Mouse (Mus musculus): ENCODE data around the gene Zfp94. TPM values are rescaled to one million over a fixed set of nuclear protein-coding genes. Genes with fewer than 3 reads are reported as not detected.
A peak's percentile ranks its signal among the peaks of the same experiment; 100 is the strongest.

Zfp94 gene
- total and polyA plus RNA-seq, 2 experiments from 2014 or later, result 12.0 to 21.6 TPM

DNA sequence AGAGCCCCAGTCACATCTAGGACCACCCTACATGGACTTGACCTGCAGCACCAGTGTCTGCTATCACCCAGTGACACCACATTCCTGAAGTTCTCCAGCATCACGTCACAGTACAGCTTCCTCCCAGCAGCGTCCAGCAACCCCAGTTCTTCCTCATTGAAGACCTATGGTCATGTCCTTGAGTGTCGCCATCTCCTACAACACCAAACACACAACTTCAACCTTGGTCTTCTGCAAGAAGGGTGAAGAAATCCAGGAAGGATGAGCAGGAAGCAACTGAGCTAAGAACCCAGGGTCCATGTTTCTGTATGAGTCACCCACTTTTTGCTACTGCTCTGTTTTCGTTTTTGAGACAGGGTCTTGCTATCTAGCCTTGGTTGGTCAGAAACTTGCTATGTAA lies 6.1 kb upstream of the Zfp94 start:
- TF ChIP-seq CTCF (IDR thresholded peaks at IDR 0.05; ENCODE audit: low read depth), result no peak
- H3K9me3 ChIP-seq (ENCODE audit: low read length), result no peaks in the 10 kb centered on the region
- ATAC-seq, result no peak
- no peak overlapping the region for H3K27ac ChIP-seq
- no peaks in the 10 kb centered on the region for H3K36me3 ChIP-seq (ENCODE audit: insufficient read depth, low read length)
- no peaks in the 10 kb centered on the region for H3K4me1 ChIP-seq (ENCODE audit: insufficient read depth, low read length)
- DNase-seq (ENCODE audit: low spot score), result no peak
- H3K4me2 ChIP-seq (ENCODE audit: low read depth, low read length), result no peak overlapping the region
- WGBS, result 77% methylated on average over 4 of the region's 4 CpGs
- H3K27me3 ChIP-seq (ENCODE audit: insufficient read depth, low read length), result no peaks in the 10 kb centered on the region
- H3K4me3 ChIP-seq (ENCODE audit: low read length), result no peak overlapping the region
- H3K9ac ChIP-seq (replicated peaks; ENCODE audit: low read length), result no peak overlapping the region

DNA sequence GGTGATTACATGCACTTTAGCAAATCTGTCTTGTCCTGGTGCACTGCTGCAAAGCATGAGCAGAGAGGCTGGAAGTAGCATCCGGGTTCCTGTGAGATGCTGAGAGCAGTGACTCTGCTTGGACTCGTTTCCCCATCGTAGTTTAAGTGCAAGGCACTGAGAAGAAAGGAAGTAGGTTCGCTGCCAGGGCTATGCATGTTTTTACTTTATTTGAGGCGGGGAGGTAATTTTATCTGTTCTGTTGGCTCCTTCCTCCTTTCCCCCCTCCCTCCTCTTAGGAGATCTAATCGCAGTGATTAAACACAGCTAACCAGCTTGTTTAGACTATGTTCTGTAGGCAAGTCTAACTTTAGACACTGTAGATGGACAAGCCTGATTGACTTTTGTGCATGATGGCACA lies 2.5 kb upstream of the Zfp94 start:
- DNase-seq (ENCODE audit: low spot score), result no peak
- no peak for TF ChIP-seq CTCF (IDR thresholded peaks at IDR 0.05; ENCODE audit: low read depth)
- H3K27ac ChIP-seq, result no peak overlapping the region
- H3K4me1 ChIP-seq (ENCODE audit: insufficient read depth, low read length), result peaks cover 5% of the 10 kb centered on the region; the same call in 1 of the 2 replicates
- WGBS, result 78% methylated on average over 6 of the region's 6 CpGs
- no peak overlapping the region for H3K4me3 ChIP-seq (ENCODE audit: low read length)
- no peaks in the 10 kb centered on the region for H3K36me3 ChIP-seq (ENCODE audit: insufficient read depth, low read length)
- no peak overlapping the region for H3K4me2 ChIP-seq (ENCODE audit: low read depth, low read length)
- no peak overlapping the region for H3K9ac ChIP-seq (replicated peaks; ENCODE audit: low read length)
- H3K27me3 ChIP-seq (ENCODE audit: insufficient read depth, low read length), result no peaks in the 10 kb centered on the region
- no peak for ATAC-seq
- no peaks in the 10 kb centered on the region for H3K9me3 ChIP-seq (ENCODE audit: low read length)

- peaks cover 12% of the 10 kb centered on the region for H3K36me3 ChIP-seq (ENCODE audit: insufficient read depth, low read length)
Observed at GRCm38 (mm10) chr7:24315726-24316566, 520 bp downstream of the Zfp94 start.

DNA sequence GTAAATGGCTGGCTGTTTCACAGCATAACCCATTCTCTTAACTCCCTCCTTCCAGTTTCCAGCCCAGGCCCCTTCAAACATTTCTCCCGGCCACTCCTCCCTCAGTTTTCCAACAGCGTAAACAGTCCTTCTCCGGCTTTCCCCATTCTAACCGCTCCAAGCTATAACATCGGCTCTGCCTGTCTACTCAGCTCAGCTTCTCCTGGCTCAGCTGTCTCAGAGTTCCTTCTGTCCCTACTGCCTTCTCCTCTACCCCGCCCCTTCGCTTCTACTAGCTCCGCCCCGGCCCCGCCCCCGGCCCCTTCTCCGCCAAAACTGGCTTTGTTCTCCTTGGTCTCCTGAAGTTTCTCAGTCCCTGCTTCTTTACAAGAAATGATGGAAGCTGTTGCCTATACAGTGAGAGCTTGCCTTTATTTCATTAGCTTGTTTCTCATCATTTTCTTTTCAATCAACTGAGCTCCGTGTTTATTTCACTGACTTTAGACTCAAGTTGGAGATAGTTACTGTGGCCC lies 15.6 kb downstream of the Zfp94 start, which contains the start of gene Zfp61:
Gene Zfp61, minus strand, starts transcription at position 462 of the 512 bp plus-strand sequence.
- H3K36me3 ChIP-seq (ENCODE audit: insufficient read depth, low read length), result peaks cover 28% of the 10 kb centered on the region
- 2% methylated on average over 13 of the region's 13 CpGs for WGBS
- H3K4me2 ChIP-seq (ENCODE audit: low read depth, low read length), result peak within 1 kb of the TSS; percentile 83
- TF ChIP-seq CTCF (IDR thresholded peaks at IDR 0.05; ENCODE audit: low read depth), result no peak
- H3K4me3 ChIP-seq (ENCODE audit: low read length), result peak within 1 kb of the TSS; percentile 72
- peak within 1 kb of the TSS; percentile 48; the same call in 1 of the 2 replicates for H3K27ac ChIP-seq
- no peaks in the 10 kb centered on the region for H3K27me3 ChIP-seq (ENCODE audit: insufficient read depth, low read length)
- H3K9ac ChIP-seq (replicated peaks; ENCODE audit: low read length), result peak within 1 kb of the TSS; percentile 50; the same call in 1 of the 2 replicates
- ATAC-seq, result peak; percentile 43; the same call in 1 of the 2 replicates
- no peaks in the 10 kb centered on the region for H3K9me3 ChIP-seq (ENCODE audit: low read length)
- 0 out of 2 replicates have a peak, but pooled peaks cover 7% of the 10 kb centered on the region for H3K4me1 ChIP-seq (ENCODE audit: insufficient read depth, low read length)
- DNase-seq (ENCODE audit: low spot score), result peak; percentile 69

More at GRCm38 (mm10) chr7:24315726-24316566, 520 bp downstream of the Zfp94 start:
- TF ChIP-seq CTCF (IDR thresholded peaks at IDR 0.05; ENCODE audit: low read depth), result no peak
- Histone ChIP-seq H3K27ac (peak overlapping the region; percentile 78), H3K4me3 (ENCODE audit: low read length) (peak overlapping the region; percentile 48), H3K9me3 (ENCODE audit: low read length) (no peaks in the 10 kb centered on the region), H3K9ac (replicated peaks; ENCODE audit: low read length) (peak overlapping the region; percentile 65), H3K27me3 (ENCODE audit: insufficient read depth, low read length) (no peaks in the 10 kb centered on the region), H3K4me2 (ENCODE audit: low read depth, low read length) (peak overlapping the region; percentile 78), H3K4me1 (ENCODE audit: insufficient read depth, low read length) (peaks cover 5% of the 10 kb centered on the region; the same call in 1 of the 2 replicates)
- 25% methylated on average over 29 of the region's 29 CpGs for WGBS
- DNase-seq (ENCODE audit: low spot score) (no peak), ATAC-seq (no peak)

DNA sequence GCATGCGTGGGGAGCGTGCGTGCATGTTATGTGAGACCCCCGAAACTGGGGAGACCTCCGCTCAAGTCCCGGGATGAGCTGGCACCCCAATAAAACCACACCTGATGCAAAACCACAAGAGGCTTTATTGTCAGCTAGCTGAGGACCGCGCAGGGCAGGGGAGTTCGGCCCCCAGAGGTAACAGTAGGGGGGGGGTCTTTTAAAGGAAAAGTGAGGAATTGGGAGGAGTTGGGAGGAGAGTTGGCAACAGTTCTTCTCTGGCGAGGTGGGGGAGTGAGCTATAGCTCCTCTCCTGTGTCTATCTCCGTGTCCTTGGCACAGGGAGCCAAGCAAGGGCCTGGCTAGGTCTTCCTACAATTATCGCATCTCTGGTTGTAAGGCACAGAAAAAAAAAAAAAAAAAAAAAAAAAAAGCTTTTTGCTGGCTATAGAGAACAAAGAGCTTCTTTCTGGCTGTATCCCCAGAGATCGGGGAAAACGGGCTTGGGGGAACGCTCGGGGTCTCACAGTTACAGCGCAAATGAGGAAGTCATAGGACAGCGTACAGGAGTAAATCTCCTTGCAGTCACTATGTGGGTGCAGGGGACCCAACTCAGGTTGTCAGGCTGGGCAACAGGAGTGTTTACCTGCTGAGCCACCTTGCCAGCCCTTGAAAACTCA lies 16.5 kb downstream of the Zfp94 start:
- H3K4me2 ChIP-seq (ENCODE audit: low read depth, low read length), result peak overlapping the region; percentile 83
- H3K4me1 ChIP-seq (ENCODE audit: insufficient read depth, low read length), result 0 out of 2 replicates have a peak, but pooled peaks cover 7% of the 10 kb centered on the region
- TF ChIP-seq CTCF (IDR thresholded peaks at IDR 0.05; ENCODE audit: low read depth), result no peak
- H3K9me3 ChIP-seq (ENCODE audit: low read length), result no peaks in the 10 kb centered on the region
- WGBS, result under 1% methylated on average over 18 of the region's 18 CpGs
- ATAC-seq, result peak; percentile 50
- H3K36me3 ChIP-seq (ENCODE audit: insufficient read depth, low read length), result peaks cover 32% of the 10 kb centered on the region
- peak; percentile 47 for DNase-seq (ENCODE audit: low spot score)
- H3K4me3 ChIP-seq (ENCODE audit: low read length), result peak overlapping the region; percentile 72
- 0 out of 2 replicates have a peak overlapping the region, but pooled peaks have one; percentile 94 for H3K27ac ChIP-seq
- no peaks in the 10 kb centered on the region for H3K27me3 ChIP-seq (ENCODE audit: insufficient read depth, low read length)
- peak overlapping the region; percentile 50 for H3K9ac ChIP-seq (replicated peaks; ENCODE audit: low read length)

- TF ChIP-seq CTCF (IDR thresholded peaks at IDR 0.05; ENCODE audit: low read depth), result peak; percentile 69
- DNase-seq (ENCODE audit: low spot score), result peak; percentile 97
- Histone ChIP-seq H3K4me3 (ENCODE audit: low read length) (peak overlapping the region; percentile 72), H3K4me2 (ENCODE audit: low read depth, low read length) (peak overlapping the region; percentile 83), H3K27me3 (ENCODE audit: insufficient read depth, low read length) (no peaks in the 10 kb centered on the region), H3K4me1 (ENCODE audit: insufficient read depth, low read length) (0 out of 2 replicates have a peak, but pooled peaks cover 7% of the 10 kb centered on the region), H3K27ac (peak overlapping the region; percentile 94), H3K9ac (replicated peaks; ENCODE audit: low read length) (peak overlapping the region; percentile 86), H3K36me3 (ENCODE audit: insufficient read depth, low read length) (peaks cover 36% of the 10 kb centered on the region), H3K9me3 (ENCODE audit: low read length) (no peaks in the 10 kb centered on the region)
- peak; percentile 94 for ATAC-seq
- WGBS, result under 1% methylated on average over 45 of the region's 47 CpGs
Observed at GRCm38 (mm10) chr7:24298973-24299708, 17.3 kb downstream of the Zfp94 start.

Data from hindbrain, postnatal 0 days (tissue).